Mouse (Mus musculus) liver, embryonic 11.5 days (tissue): ENCODE data around the gene Vps13c. TPM values are rescaled to one million over a fixed set of nuclear protein-coding genes. Genes with fewer than 3 reads are reported as not detected.

Experiments used
- ATAC-seq: fragments of 200-750 bp; cut with Nextera tagmentation; replicated peaks from 2 replicates; pipeline ENCODE4 v1.8.0; 2017; ENCODE audit warnings: moderate number of reproducible peaks, mild to moderate bottlenecking, moderate TSS enrichment, moderate library complexity; ENCODE audit not compliant: low FRiP score
- DNase-seq: peaks from one replicate; pipeline ENCODE4 v3.0.0-alpha.2; 2017; ENCODE audit warnings: low spot score
- H3K27ac ChIP-seq: fragments of 300-500 bp; sonication (generic); 2 replicates; pipeline ENCODE4 v1.5.1; 2014; ENCODE audit warnings: mild to moderate bottlenecking, low read depth, low read length, control low read depth
- H3K27me3 ChIP-seq: fragments of 300-500 bp; sonication (generic); replicated peaks from 2 replicates; pipeline ENCODE4 v1.6.1; 2014; ENCODE audit warnings: low read length, mixed read lengths; ENCODE audit not compliant: control insufficient read depth, insufficient read depth
- H3K36me3 ChIP-seq: fragments of 300-500 bp; sonication (generic); 2 replicates; pipeline ENCODE4 v1.6.1; 2014; ENCODE audit warnings: mild to moderate bottlenecking, low read length, moderate library complexity, mixed read lengths; ENCODE audit not compliant: control insufficient read depth, insufficient read depth
- H3K4me1 ChIP-seq: fragments of 300-500 bp; sonication (generic); replicated peaks from 2 replicates; pipeline ENCODE4 v1.6.1; 2014; ENCODE audit warnings: low read length, mixed read lengths; ENCODE audit not compliant: control insufficient read depth, insufficient read depth
- H3K4me2 ChIP-seq: fragments of 300-500 bp; sonication (generic); 2 replicates; pipeline ENCODE4 v1.6.1; 2014; ENCODE audit warnings: mild to moderate bottlenecking, control low read depth, moderate library complexity
- H3K4me3 ChIP-seq: fragments of 300-500 bp; sonication (generic); 2 replicates; pipeline ENCODE4 v1.5.1; 2014; ENCODE audit warnings: low read depth, low read length, control low read depth
- H3K9ac ChIP-seq: fragments of 300-500 bp; sonication (generic); 2 replicates; pipeline ENCODE4 v1.6.1; 2014; ENCODE audit warnings: low read depth, low read length, control low read depth
- H3K9me3 ChIP-seq: fragments of 300-500 bp; sonication (generic); 2 replicates; pipeline ENCODE4 v1.6.1; 2016; ENCODE audit warnings: low read length, inconsistent platforms, mixed read lengths; ENCODE audit not compliant: control insufficient read depth
- WGBS: fragments of 180-500 bp; shearing (Covaris S2); extraction: QIAGEN DNeasy Blood & Tissue Kit; methylation state at CpG from one replicate; pipeline ENCODE4 v1.1.7; 2014; 5-methylcytosine and 5-hydroxymethylcytosine counted together
- polyA plus RNA-seq: library from polyadenylated mRNA; unstranded; fragments of >200 nt; fragmentation: Nextera tagmentation; extraction: Ambion mirVana; gene quantifications from 2 replicates; pipeline ENCODE4 v1.2.1, GENCODE M21; 2014

Vps13c gene
- polyA plus RNA-seq, 1 experiment from 2014 or later, result 14.7 TPM

- DNase-seq, result no peak
- WGBS, result 71% methylated on average over 5 of the region's 5 CpGs
Measured at GRCm38 (mm10) chr9:67823131-67823530, 17.1 kb upstream of the Vps13c start.

GRCm38 (mm10) chr9:67825527-67825926, 14.7 kb upstream of the Vps13c start:
- H3K27ac ChIP-seq, result no peak overlapping the region
- 80% methylated on average over 7 of the region's 7 CpGs for WGBS

More at GRCm38 (mm10) chr9:67823131-67823530, 17.1 kb upstream of the Vps13c start:
- H3K27me3 ChIP-seq, result no peaks in the 10 kb centered on the region; the same call in 1 of the 2 replicates
- no peak overlapping the region for H3K4me2 ChIP-seq
- no peak for ATAC-seq
- H3K4me1 ChIP-seq, result no peaks in the 10 kb centered on the region
- no peaks in the 10 kb centered on the region for H3K36me3 ChIP-seq
- H3K27ac ChIP-seq, result no peak overlapping the region
- no peak overlapping the region for H3K9ac ChIP-seq
- no peak overlapping the region for H3K4me3 ChIP-seq
- no peaks in the 10 kb centered on the region for H3K9me3 ChIP-seq

GRCm38 (mm10) chr9:67828182-67828581, 12.0 kb upstream of the Vps13c start:
- H3K9me3 ChIP-seq, result no peaks in the 10 kb centered on the region
- ATAC-seq, result no peak
- WGBS, result 11% methylated on average over 3 of the region's 3 CpGs
- H3K4me3 ChIP-seq, result no peak overlapping the region
- no peaks in the 10 kb centered on the region for H3K36me3 ChIP-seq
- no peak overlapping the region for H3K9ac ChIP-seq
- no peak overlapping the region for H3K4me2 ChIP-seq
- H3K27me3 ChIP-seq, result peaks cover 41% of the 10 kb centered on the region
- peaks cover 9% of the 10 kb centered on the region; the same call in 1 of the 2 replicates for H3K4me1 ChIP-seq
- H3K27ac ChIP-seq, result no peak overlapping the region
- no peak for DNase-seq

More at GRCm38 (mm10) chr9:67825527-67825926, 14.7 kb upstream of the Vps13c start:
- no peak overlapping the region for H3K4me2 ChIP-seq
- H3K4me3 ChIP-seq, result no peak overlapping the region
- H3K9me3 ChIP-seq, result no peaks in the 10 kb centered on the region
- H3K27me3 ChIP-seq, result peaks cover 16% of the 10 kb centered on the region
- no peaks in the 10 kb centered on the region for H3K36me3 ChIP-seq
- ATAC-seq (no peak), DNase-seq (no peak)
- H3K9ac ChIP-seq, result no peak overlapping the region
- H3K4me1 ChIP-seq, result no peaks in the 10 kb centered on the region

- DNase-seq, result peak; percentile 62
Measured at GRCm38 (mm10) chr9:67830411-67831358, 9.5 kb upstream of the Vps13c start.

GRCm38 (mm10) chr9:67831359-67832045, 8.7 kb upstream of the Vps13c start:
- ATAC-seq (peak; percentile 44), DNase-seq (peak; percentile 47)
- H3K4me1 ChIP-seq, result peaks cover 9% of the 10 kb centered on the region; the same call in 1 of the 2 replicates
- H3K4me2 ChIP-seq, result peak overlapping the region; percentile 96
- H3K4me3 ChIP-seq, result peak overlapping the region; percentile 68
- H3K9ac ChIP-seq, result peak overlapping the region; percentile 66
- H3K36me3 ChIP-seq, result no peaks in the 10 kb centered on the region
- H3K27me3 ChIP-seq, result peaks cover 44% of the 10 kb centered on the region
- H3K9me3 ChIP-seq, result no peaks in the 10 kb centered on the region
- 2% methylated on average over 57 of the region's 57 CpGs for WGBS
- no peak overlapping the region for H3K27ac ChIP-seq

More at GRCm38 (mm10) chr9:67830411-67831358, 9.5 kb upstream of the Vps13c start:
- peak; percentile 79 for ATAC-seq
- H3K36me3 ChIP-seq, result no peaks in the 10 kb centered on the region
- H3K27me3 ChIP-seq, result peaks cover 44% of the 10 kb centered on the region
- peaks cover 9% of the 10 kb centered on the region; the same call in 1 of the 2 replicates for H3K4me1 ChIP-seq
- H3K27ac ChIP-seq, result no peak overlapping the region
- WGBS, result 3% methylated on average over 78 of the region's 84 CpGs
- H3K9ac ChIP-seq, result peak overlapping the region; percentile 66
- no peaks in the 10 kb centered on the region for H3K9me3 ChIP-seq
- H3K4me3 ChIP-seq, result peak overlapping the region; percentile 68
- H3K4me2 ChIP-seq, result peak overlapping the region; percentile 96

GRCm38 (mm10) chr9:67832046-67832605, 8.1 kb upstream of the Vps13c start, which contains the start of gene C2cd4a:
Gene C2cd4a (minus strand): TSS chr9:67832330.
- Histone ChIP-seq H3K27me3 (peaks cover 44% of the 10 kb centered on the region), H3K4me1 (peaks cover 9% of the 10 kb centered on the region; the same call in 1 of the 2 replicates), H3K4me2 (peak within 1 kb of the TSS; percentile 96), H3K27ac (no peak within 1 kb of the TSS), H3K4me3 (peak within 1 kb of the TSS; percentile 68), H3K36me3 (no peaks in the 10 kb centered on the region), H3K9ac (peak within 1 kb of the TSS; percentile 66), H3K9me3 (no peaks in the 10 kb centered on the region)
- DNase-seq, result peak; percentile 51
- 11% methylated on average over 20 of the region's 20 CpGs for WGBS
- no peak for ATAC-seq

- no peak for DNase-seq
- no peak for ATAC-seq
- no peak overlapping the region for H3K4me3 ChIP-seq
- no peaks in the 10 kb centered on the region for H3K36me3 ChIP-seq
- 80% methylated on average over 5 of the region's 5 CpGs for WGBS
- H3K4me1 ChIP-seq, result peaks cover 13% of the 10 kb centered on the region; the same call in 1 of the 2 replicates
- no peak overlapping the region for H3K9ac ChIP-seq
- no peak overlapping the region for H3K27ac ChIP-seq
- H3K4me2 ChIP-seq, result no peak overlapping the region
- H3K9me3 ChIP-seq, result no peaks in the 10 kb centered on the region
- peaks cover 37% of the 10 kb centered on the region for H3K27me3 ChIP-seq
Measured at GRCm38 (mm10) chr9:67834535-67834934, 5.7 kb upstream of the Vps13c start.

GRCm38 (mm10) chr9:67837311-67837710, 2.9 kb upstream of the Vps13c start:
- no peak for ATAC-seq
- Histone ChIP-seq H3K4me3 (no peak overlapping the region), H3K36me3 (no peaks in the 10 kb centered on the region), H3K27me3 (peaks cover 10% of the 10 kb centered on the region), H3K4me2 (no peak overlapping the region), H3K4me1 (peaks cover 14% of the 10 kb centered on the region), H3K9ac (no peak overlapping the region), H3K27ac (no peak overlapping the region), H3K9me3 (no peaks in the 10 kb centered on the region)
- no peak for DNase-seq
- WGBS, result 78% methylated on average over 2 of the region's 2 CpGs
